Mouse (Mus musculus) liver, embryonic 14.5 days (tissue): ENCODE measurements at regions not wholly inside any gene's neighbourhood (a gene's known extent, or its start where the extent isn't known, plus 50 kb on each side); places are given as distances from the start of the nearest gene placed in this dataset.

Source experiments
- CTCF ChIP-seq: IDR thresholded peaks from 2 replicates; pipeline ENCODE4 v1.5.1; 2016; ENCODE audit warnings: antibody characterized with exemption, low read depth, control low read depth
- EP300 ChIP-seq: IDR thresholded peaks from 2 replicates; pipeline ENCODE4 v1.6.1; 2016; ENCODE audit warnings: antibody characterized with exemption, low read depth

DNA sequence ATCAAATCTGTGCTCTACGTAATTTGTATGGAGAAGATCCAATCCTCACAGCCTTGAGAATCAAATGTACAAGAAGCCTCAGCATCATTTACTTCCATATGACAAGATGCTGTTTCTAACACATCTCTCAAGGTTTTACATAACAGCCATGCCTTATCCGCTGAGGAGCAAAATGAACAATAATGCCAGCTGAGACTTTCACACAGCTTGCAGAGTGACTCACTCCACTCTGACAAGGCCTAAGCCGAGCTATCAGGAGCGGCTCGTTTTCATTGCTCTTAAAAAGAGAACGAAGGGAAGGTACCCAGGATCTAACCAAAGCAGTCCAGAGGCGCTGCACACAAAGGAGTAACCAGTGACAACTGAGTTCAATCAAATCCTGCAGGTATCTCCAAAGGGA lies 803.5 kb downstream of the Efna5 start:
- no peak for TF ChIP-seq CTCF
- no peak for TF ChIP-seq EP300
